Mouse (Mus musculus): ENCODE results near the gene Fzr1. TPM values are rescaled to one million over a fixed set of nuclear protein-coding genes. Genes with fewer than 3 reads are reported as not detected.

The Fzr1 gene
- polyA plus RNA-seq (2014; fragmentation: Illumina TruSeq; extraction: RNeasy Lipid Tissue Mini Kit (QIAGEN cat#74804); ENCODE audit: insufficient read depth, low read depth, low replicate concordance) = 14.4 TPM

GRCm38 (mm10) chr10:81377793-81378552, at the start of gene Fzr1:
Gene Fzr1, minus strand, starts transcription at chr10:81378516.

GRCm38 (mm10) chr10:81392781-81393185, 14.5 kb upstream of the Fzr1 start, which contains the start of gene Smim24:
Gene Smim24, plus strand, starts transcription at chr10:81393051.

DNA sequence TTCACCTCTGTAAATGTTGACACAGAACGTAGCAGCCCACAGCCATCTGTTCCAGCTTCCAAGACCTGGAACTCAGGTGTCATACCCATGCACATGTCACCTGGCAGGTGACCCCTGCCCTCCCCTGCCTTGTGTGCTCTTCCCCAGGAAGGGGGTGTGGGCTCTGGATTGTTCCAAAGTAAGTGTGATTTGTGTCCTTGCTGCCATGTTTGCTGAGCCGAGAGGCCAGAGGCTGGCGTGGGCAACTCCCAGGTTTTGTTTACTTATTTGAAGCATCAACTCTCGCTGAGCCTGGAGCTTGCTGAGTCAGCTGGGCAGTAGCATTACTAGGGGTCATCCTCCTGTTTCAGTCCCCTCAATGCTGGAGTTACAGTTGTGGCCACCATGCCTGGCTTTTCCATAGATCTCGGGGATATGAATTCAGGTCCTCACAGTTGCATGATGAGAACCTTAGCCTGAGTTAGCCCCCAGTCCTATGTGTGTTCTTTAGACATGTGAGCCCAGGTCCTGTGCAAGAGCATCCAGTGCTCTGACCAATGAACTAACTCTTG, 10.3 kb upstream of the Fzr1 start, which contains the start of gene Gm48552:
Gm48552 (plus strand) TSS at position 501 of the 551 bp plus-strand sequence.

GRCm38 (mm10) chr10:81383802-81384604, 5.7 kb upstream of the Fzr1 start, which contains the start of the genes Dohh and Gm48551:
Gene Dohh, plus strand, starts transcription at chr10:81384428.
Gene Gm48551, plus strand, starts transcription at chr10:81384466.

DNA sequence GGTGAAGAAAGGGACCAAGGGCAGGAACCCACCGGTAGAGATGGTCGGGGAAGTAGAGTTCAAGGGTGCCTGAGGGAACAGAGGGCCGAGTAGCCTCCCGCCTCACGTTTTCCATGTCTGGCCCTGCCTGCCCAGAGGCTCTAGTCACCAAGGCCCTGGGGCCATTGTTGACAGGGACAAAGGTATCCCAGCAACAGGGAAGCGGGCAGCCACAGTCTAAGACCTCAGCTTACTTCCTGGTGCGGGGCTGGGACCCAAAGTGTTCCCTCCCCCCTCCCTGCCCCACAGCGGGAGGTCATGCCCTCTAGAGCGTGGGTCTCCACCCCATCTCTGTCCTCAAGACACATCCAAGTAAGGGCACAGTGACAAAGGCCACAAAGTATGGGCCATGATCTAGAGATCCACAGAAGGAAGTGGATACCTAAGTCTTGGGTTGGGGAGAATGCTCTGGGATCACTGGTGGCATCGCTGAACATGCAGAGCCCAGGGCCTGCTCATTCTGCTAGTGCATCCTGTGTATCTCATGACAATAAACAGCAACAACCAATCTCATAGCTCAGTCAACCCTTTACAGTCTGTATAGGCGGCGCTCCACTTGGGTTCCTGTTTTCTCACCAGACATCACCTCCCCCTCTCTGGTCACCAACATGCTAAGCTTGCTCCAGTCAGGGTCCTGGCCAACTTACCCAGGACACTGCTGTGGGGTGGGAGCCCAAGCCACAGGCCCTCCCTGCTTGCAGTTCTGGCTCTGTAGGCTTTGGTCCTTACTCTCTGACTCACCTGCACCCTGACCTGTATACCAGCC, 12.4 kb downstream of the Fzr1 start, which contains the start of gene 4930404N11Rik:
4930404N11Rik (minus strand) TSS at position 145 of the 805 bp plus-strand sequence.

GRCm38 (mm10) chr10:81356991-81357844, 21.1 kb downstream of the Fzr1 start, which contains the start of gene Mfsd12:
Gene Mfsd12, plus strand, starts transcription at chr10:81357491.

DNA sequence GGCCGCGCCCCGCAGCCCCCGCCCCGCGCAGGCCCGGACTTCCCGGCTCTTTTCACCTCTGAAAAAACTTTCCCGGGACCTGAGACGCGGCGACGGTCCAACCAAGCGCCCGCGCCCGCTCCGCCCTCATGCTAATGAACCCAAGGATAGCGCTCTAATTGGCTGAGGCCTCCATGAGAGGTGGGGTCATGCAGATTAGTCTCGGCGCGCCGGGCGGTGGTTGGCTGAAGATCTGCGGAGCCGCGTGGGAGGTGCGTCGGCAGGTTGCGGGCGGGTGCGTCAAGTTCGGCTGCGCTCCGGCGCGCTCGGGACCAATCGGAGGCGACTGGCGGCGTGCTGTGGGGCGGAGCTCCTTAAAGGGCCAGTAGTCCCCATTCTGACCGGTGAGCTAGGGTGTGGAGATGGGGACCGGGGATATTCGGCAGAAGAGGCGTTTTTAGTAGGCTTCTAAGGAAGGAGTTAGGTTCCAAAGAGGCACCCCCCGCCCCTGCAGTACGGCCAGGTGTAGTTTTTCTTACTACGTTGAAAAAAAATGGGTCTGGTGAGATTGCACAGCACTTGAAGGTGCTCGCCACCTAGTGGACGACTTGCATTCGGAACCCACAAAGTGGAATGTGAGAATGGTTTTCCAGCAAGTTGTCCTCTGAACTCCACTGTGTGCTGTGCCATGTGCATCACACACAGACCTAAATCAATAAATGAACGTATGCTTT, 27.8 kb downstream of the Fzr1 start, which contains the start of gene Hmg20b:
Hmg20b (minus strand) TSS at position 130 of the 713 bp plus-strand sequence.

DNA sequence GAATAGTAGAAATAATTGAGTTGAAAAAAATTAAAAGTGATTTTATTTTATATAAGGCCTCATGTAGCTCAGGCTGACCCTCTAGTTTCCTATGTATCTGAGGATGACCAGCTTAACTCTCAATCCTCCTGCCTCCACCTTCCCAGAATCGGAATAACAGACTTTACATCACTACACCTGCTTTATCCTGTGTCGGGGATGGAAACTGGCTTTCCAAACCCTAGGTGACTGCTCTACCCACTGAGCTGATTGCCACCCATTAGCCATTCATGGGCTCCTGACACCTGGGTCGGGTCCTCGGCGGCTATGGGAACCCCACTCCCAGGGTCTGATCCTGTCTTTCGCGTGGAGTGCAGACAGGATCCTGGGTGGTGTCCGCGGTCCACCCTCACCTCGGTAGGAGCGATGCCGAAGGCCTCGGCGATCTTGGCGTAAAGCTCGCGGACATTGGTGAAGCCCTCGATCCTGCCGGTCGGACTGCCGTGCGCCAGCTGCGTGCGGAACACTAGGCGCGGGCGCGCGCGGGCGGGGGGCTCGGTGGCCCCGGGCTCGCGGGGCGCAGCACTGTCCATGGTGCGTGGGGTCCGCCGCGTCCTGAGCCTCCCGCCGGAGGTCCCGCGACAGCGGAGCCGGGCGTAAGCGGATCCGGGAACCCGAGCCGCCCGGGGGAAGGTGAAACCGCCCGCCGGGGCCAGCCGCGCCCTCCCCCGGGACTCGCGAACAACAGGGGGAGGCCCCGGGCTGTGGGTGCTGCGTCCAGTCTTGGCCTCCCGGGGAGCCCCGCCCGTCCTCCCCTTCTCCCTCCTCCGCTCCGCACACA, 35.4 kb downstream of the Fzr1 start, which contains the start of gene Gipc3:
Gipc3 (minus strand) TSS at position 581 of the 820 bp plus-strand sequence.

GRCm38 (mm10) chr10:81328386-81328785, 49.9 kb downstream of the Fzr1 start, which contains the start of gene Tbxa2r:
Gene Tbxa2r, plus strand, starts transcription at chr10:81328731.

DNA sequence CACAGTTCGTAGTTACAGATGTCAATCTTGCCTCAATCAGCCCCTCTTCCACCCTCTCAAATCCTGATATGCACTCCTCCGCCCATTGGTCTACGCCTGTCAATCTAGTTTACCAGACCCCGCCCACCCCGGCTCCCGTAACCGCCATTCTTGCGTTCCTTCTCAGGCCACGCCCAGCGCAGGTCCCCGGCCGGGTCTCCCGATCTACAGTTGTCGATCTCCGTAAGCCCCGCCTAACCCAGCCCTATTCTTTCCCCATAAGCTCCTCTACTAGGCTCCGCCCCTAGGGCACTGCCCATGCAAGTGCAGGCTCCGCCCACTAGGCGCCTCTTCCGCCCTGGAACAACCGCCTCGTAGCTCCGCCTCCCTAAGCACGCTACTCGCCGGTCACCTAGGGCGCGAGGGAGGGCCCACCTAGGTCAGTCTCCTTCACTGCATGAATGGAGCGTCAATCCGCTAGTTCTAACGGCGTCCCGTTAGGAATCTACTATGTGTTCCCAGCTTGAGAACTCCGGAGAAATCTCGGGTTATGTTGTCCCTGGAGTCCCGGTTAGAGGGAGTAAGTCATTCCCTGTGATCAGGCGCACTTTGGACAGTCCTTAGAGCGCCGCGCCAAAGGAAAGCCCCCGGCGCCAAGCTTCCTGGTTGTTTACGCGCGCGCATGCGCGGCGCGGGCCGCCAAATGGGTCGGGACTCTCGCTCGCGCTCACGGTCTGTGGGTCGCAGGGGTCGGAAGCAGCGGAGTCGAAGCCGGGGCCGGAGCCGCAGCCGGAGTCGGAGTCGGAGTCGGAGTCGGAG, 57.6 kb downstream of the Fzr1 start, which contains the start of gene Cactin:
Cactin (plus strand) TSS at position 554 of the 798 bp plus-strand sequence.

Other genes starting within 250 kb of the Fzr1 start
- gene Zbtb7a, start 243.3 kb downstream of the Fzr1 start, polyA plus RNA-seq (2014; fragmentation: Illumina TruSeq; extraction: RNeasy Lipid Tissue Mini Kit (QIAGEN cat#74804); ENCODE audit: insufficient read depth, low read depth, low replicate concordance) = 10.0 TPM
- 10.3 TPM for gene Pias4, start 210.6 kb downstream of the Fzr1 start, polyA plus RNA-seq (2014; fragmentation: Illumina TruSeq; extraction: RNeasy Lipid Tissue Mini Kit (QIAGEN cat#74804); ENCODE audit: insufficient read depth, low read depth, low replicate concordance)
- 581 TPM for gene Eef2, start 201.9 kb downstream of the Fzr1 start, polyA plus RNA-seq (2014; fragmentation: Illumina TruSeq; extraction: RNeasy Lipid Tissue Mini Kit (QIAGEN cat#74804); ENCODE audit: insufficient read depth, low read depth, low replicate concordance)
- 45.1 TPM for gene Dapk3, start 195.5 kb downstream of the Fzr1 start, polyA plus RNA-seq (2014; fragmentation: Illumina TruSeq; extraction: RNeasy Lipid Tissue Mini Kit (QIAGEN cat#74804); ENCODE audit: insufficient read depth, low read depth, low replicate concordance)
- not detected for gene 4930442H23Rik, start 194.7 kb downstream of the Fzr1 start, polyA plus RNA-seq (2014; fragmentation: Illumina TruSeq; extraction: RNeasy Lipid Tissue Mini Kit (QIAGEN cat#74804); ENCODE audit: insufficient read depth, low read depth, low replicate concordance)
- gene Nmrk2, start 176.5 kb downstream of the Fzr1 start, polyA plus RNA-seq (2014; fragmentation: Illumina TruSeq; extraction: RNeasy Lipid Tissue Mini Kit (QIAGEN cat#74804); ENCODE audit: insufficient read depth, low read depth, low replicate concordance) = not detected
- gene Atcay, start 147.7 kb downstream of the Fzr1 start, polyA plus RNA-seq (2014; fragmentation: Illumina TruSeq; extraction: RNeasy Lipid Tissue Mini Kit (QIAGEN cat#74804); ENCODE audit: insufficient read depth, low read depth, low replicate concordance) = not detected
- gene Zfr2, start 145.4 kb downstream of the Fzr1 start, polyA plus RNA-seq (2014; fragmentation: Illumina TruSeq; extraction: RNeasy Lipid Tissue Mini Kit (QIAGEN cat#74804); ENCODE audit: insufficient read depth, low read depth, low replicate concordance) = 1.4 TPM
- gene Matk, start 125.6 kb downstream of the Fzr1 start, polyA plus RNA-seq (2014; fragmentation: Illumina TruSeq; extraction: RNeasy Lipid Tissue Mini Kit (QIAGEN cat#74804); ENCODE audit: insufficient read depth, low read depth, low replicate concordance) = 1.8 TPM
- gene Mrpl54, start 111.6 kb downstream of the Fzr1 start, polyA plus RNA-seq (2014; fragmentation: Illumina TruSeq; extraction: RNeasy Lipid Tissue Mini Kit (QIAGEN cat#74804); ENCODE audit: insufficient read depth, low read depth, low replicate concordance) = 97.6 TPM
- 42.2 TPM for gene Apba3, start 111.6 kb downstream of the Fzr1 start, polyA plus RNA-seq (2014; fragmentation: Illumina TruSeq; extraction: RNeasy Lipid Tissue Mini Kit (QIAGEN cat#74804); ENCODE audit: insufficient read depth, low read depth, low replicate concordance)
- gene Tjp3, start 86.9 kb downstream of the Fzr1 start, polyA plus RNA-seq (2014; fragmentation: Illumina TruSeq; extraction: RNeasy Lipid Tissue Mini Kit (QIAGEN cat#74804); ENCODE audit: insufficient read depth, low read depth, low replicate concordance) = 11.5 TPM
- 25.9 TPM for gene Pip5k1c, start 85.6 kb downstream of the Fzr1 start, polyA plus RNA-seq (2014; fragmentation: Illumina TruSeq; extraction: RNeasy Lipid Tissue Mini Kit (QIAGEN cat#74804); ENCODE audit: insufficient read depth, low read depth, low replicate concordance)
- gene Cactin, start 57.4 kb downstream of the Fzr1 start, polyA plus RNA-seq (2014; fragmentation: Illumina TruSeq; extraction: RNeasy Lipid Tissue Mini Kit (QIAGEN cat#74804); ENCODE audit: insufficient read depth, low read depth, low replicate concordance) = 14.5 TPM
- 6.3 TPM for gene Tbxa2r, start 49.8 kb downstream of the Fzr1 start, polyA plus RNA-seq (2014; fragmentation: Illumina TruSeq; extraction: RNeasy Lipid Tissue Mini Kit (QIAGEN cat#74804); ENCODE audit: insufficient read depth, low read depth, low replicate concordance)
- gene Gipc3, start 35.2 kb downstream of the Fzr1 start, polyA plus RNA-seq (2014; fragmentation: Illumina TruSeq; extraction: RNeasy Lipid Tissue Mini Kit (QIAGEN cat#74804); ENCODE audit: insufficient read depth, low read depth, low replicate concordance) = 2.5 TPM
- gene Hmg20b, start 28.0 kb downstream of the Fzr1 start, polyA plus RNA-seq (2014; fragmentation: Illumina TruSeq; extraction: RNeasy Lipid Tissue Mini Kit (QIAGEN cat#74804); ENCODE audit: insufficient read depth, low read depth, low replicate concordance) = 37.1 TPM
- 8.7 TPM for gene Mfsd12, start 21.0 kb downstream of the Fzr1 start, polyA plus RNA-seq (2014; fragmentation: Illumina TruSeq; extraction: RNeasy Lipid Tissue Mini Kit (QIAGEN cat#74804); ENCODE audit: insufficient read depth, low read depth, low replicate concordance)
- gene 4930404N11Rik, start 12.7 kb downstream of the Fzr1 start, polyA plus RNA-seq (2014; fragmentation: Illumina TruSeq; extraction: RNeasy Lipid Tissue Mini Kit (QIAGEN cat#74804); ENCODE audit: insufficient read depth, low read depth, low replicate concordance) = 3.9 TPM
- gene Dohh, start 5.9 kb upstream of the Fzr1 start, polyA plus RNA-seq (2014; fragmentation: Illumina TruSeq; extraction: RNeasy Lipid Tissue Mini Kit (QIAGEN cat#74804); ENCODE audit: insufficient read depth, low read depth, low replicate concordance) = 41.2 TPM
- 1.4 TPM for gene Gm48551, start 6.0 kb upstream of the Fzr1 start, polyA plus RNA-seq (2014; fragmentation: Illumina TruSeq; extraction: RNeasy Lipid Tissue Mini Kit (QIAGEN cat#74804); ENCODE audit: insufficient read depth, low read depth, low replicate concordance)
- 1.4 TPM for gene Gm48552, start 10.5 kb upstream of the Fzr1 start, polyA plus RNA-seq (2014; fragmentation: Illumina TruSeq; extraction: RNeasy Lipid Tissue Mini Kit (QIAGEN cat#74804); ENCODE audit: insufficient read depth, low read depth, low replicate concordance)
- gene Smim24, start 14.5 kb upstream of the Fzr1 start, polyA plus RNA-seq (2014; fragmentation: Illumina TruSeq; extraction: RNeasy Lipid Tissue Mini Kit (QIAGEN cat#74804); ENCODE audit: insufficient read depth, low read depth, low replicate concordance) = 4.3 TPM
- 18.1 TPM for gene Nfic, start 77.1 kb upstream of the Fzr1 start, polyA plus RNA-seq (2014; fragmentation: Illumina TruSeq; extraction: RNeasy Lipid Tissue Mini Kit (QIAGEN cat#74804); ENCODE audit: insufficient read depth, low read depth, low replicate concordance)
- 0.07 TPM for gene Celf5, start 104.2 kb upstream of the Fzr1 start, polyA plus RNA-seq (2014; fragmentation: Illumina TruSeq; extraction: RNeasy Lipid Tissue Mini Kit (QIAGEN cat#74804); ENCODE audit: insufficient read depth, low read depth, low replicate concordance)
- 39.1 TPM for gene Ncln, start 117.9 kb upstream of the Fzr1 start, polyA plus RNA-seq (2014; fragmentation: Illumina TruSeq; extraction: RNeasy Lipid Tissue Mini Kit (QIAGEN cat#74804); ENCODE audit: insufficient read depth, low read depth, low replicate concordance)
- gene S1pr4, start 121.6 kb upstream of the Fzr1 start, polyA plus RNA-seq (2014; fragmentation: Illumina TruSeq; extraction: RNeasy Lipid Tissue Mini Kit (QIAGEN cat#74804); ENCODE audit: insufficient read depth, low read depth, low replicate concordance) = 17.6 TPM
- 5.9 TPM for gene Gna15, start 145.7 kb upstream of the Fzr1 start, polyA plus RNA-seq (2014; fragmentation: Illumina TruSeq; extraction: RNeasy Lipid Tissue Mini Kit (QIAGEN cat#74804); ENCODE audit: insufficient read depth, low read depth, low replicate concordance)
- gene Gna11, start 166.7 kb upstream of the Fzr1 start, polyA plus RNA-seq (2014; fragmentation: Illumina TruSeq; extraction: RNeasy Lipid Tissue Mini Kit (QIAGEN cat#74804); ENCODE audit: insufficient read depth, low read depth, low replicate concordance) = 35.8 TPM
- gene Aes, start 181.0 kb upstream of the Fzr1 start, polyA plus RNA-seq (2014; fragmentation: Illumina TruSeq; extraction: RNeasy Lipid Tissue Mini Kit (QIAGEN cat#74804); ENCODE audit: insufficient read depth, low read depth, low replicate concordance) = 414 TPM
- gene Tle2, start 196.0 kb upstream of the Fzr1 start, polyA plus RNA-seq (2014; fragmentation: Illumina TruSeq; extraction: RNeasy Lipid Tissue Mini Kit (QIAGEN cat#74804); ENCODE audit: insufficient read depth, low read depth, low replicate concordance) = 19.7 TPM
- 12.4 TPM for gene Tle6, start 222.6 kb upstream of the Fzr1 start, polyA plus RNA-seq (2014; fragmentation: Illumina TruSeq; extraction: RNeasy Lipid Tissue Mini Kit (QIAGEN cat#74804); ENCODE audit: insufficient read depth, low read depth, low replicate concordance)
- gene BC025920, start 227.8 kb upstream of the Fzr1 start, polyA plus RNA-seq (2014; fragmentation: Illumina TruSeq; extraction: RNeasy Lipid Tissue Mini Kit (QIAGEN cat#74804); ENCODE audit: insufficient read depth, low read depth, low replicate concordance) = 0.50 TPM
- gene Sirt6, start 249.3 kb upstream of the Fzr1 start, polyA plus RNA-seq (2014; fragmentation: Illumina TruSeq; extraction: RNeasy Lipid Tissue Mini Kit (QIAGEN cat#74804); ENCODE audit: insufficient read depth, low read depth, low replicate concordance) = 5.9 TPM

All from lung, adult 10 weeks (tissue).